Mouse (Mus musculus): Measurements from ENCODE around the gene Ezh1. TPM values are rescaled to one million over a fixed set of nuclear protein-coding genes. Genes with fewer than 3 reads are reported as not detected.

Ezh1 gene
- polyA plus RNA-seq, 1 experiment = 13.9 TPM

- Histone ChIP-seq H3K4me1 (ENCODE audit: control insufficient read depth, insufficient read depth, low read length) (peaks cover 2% of the 10 kb centered on the region; the same call in 1 of the 2 replicates), H3K4me3 (ENCODE audit: insufficient read depth, low read length) (no peak overlapping the region), H3K27ac (ENCODE audit: insufficient read depth, low read length) (no peak overlapping the region)
- TF ChIP-seq CTCF (IDR thresholded peaks at IDR 0.05; ENCODE audit: borderline replicate concordance, insufficient read depth, low read length) = no peak
- no peak for TF ChIP-seq POLR2A (IDR thresholded peaks at IDR 0.05; ENCODE audit: low read depth, low read length)
Observed at GRCm38 (mm10) chr11:101232010-101232839, 6.0 kb upstream of the Ezh1 start.

DNA sequence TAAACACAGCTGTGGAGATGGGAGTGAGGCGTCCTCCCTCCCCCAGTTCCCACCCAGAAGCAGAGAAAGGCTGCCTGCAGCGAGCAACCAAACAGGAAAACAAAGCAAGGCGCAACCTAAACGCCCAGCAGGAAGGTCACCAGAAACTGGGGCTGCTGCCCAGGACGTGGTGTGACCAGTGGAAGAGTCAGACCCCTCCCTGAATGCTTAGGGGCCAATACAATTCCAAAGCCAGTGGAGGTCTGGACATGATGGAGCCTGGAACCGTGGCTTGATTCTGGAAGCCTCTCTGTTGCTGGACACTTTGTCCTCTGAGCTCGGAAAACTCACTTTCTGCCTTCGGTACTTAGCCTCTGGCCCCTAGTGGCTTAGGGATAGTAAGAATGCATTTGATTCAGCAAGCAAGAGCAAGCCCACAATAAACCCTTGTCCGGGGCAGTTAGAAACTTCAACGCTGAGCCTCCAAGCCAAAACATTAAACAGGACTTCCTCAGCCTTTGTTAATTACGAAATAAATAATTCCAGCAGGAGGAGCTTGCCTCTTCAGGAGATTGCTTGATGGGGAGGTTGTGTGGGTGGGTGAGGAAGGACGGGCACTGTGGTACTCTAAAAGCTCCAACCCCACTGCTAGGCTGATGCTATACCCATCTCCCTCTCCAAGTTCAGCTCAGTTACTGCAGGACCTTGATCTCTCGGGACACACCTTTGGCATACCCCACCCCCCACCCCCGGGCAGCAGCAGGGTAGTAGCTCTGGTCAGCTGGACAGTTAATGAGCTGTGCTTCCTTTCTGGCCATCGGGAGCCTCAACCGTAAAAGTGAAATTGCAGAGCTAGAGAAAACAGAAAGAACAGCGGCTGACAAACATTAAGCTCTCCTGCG is 5.0 kb upstream of the Ezh1 start:
- no peak overlapping the region for H3K27ac ChIP-seq (ENCODE audit: insufficient read depth, low read length)
- H3K4me3 ChIP-seq (ENCODE audit: insufficient read depth, low read length) = no peak overlapping the region
- H3K4me1 ChIP-seq (ENCODE audit: control insufficient read depth, insufficient read depth, low read length) = peaks cover 2% of the 10 kb centered on the region; the same call in 1 of the 2 replicates
- no peak for TF ChIP-seq POLR2A (IDR thresholded peaks at IDR 0.05; ENCODE audit: low read depth, low read length)
- TF ChIP-seq CTCF (IDR thresholded peaks at IDR 0.05; ENCODE audit: borderline replicate concordance, insufficient read depth, low read length) = no peak

- Histone ChIP-seq H3K4me3 (ENCODE audit: insufficient read depth, low read length) (no peak overlapping the region), H3K27ac (ENCODE audit: insufficient read depth, low read length) (no peak overlapping the region), H3K4me1 (ENCODE audit: control insufficient read depth, insufficient read depth, low read length) (peaks cover 2% of the 10 kb centered on the region; the same call in 1 of the 2 replicates)
- TF ChIP-seq POLR2A (IDR thresholded peaks at IDR 0.05; ENCODE audit: low read depth, low read length) (no peak), CTCF (IDR thresholded peaks at IDR 0.05; ENCODE audit: borderline replicate concordance, insufficient read depth, low read length) (no peak)
Observed at GRCm38 (mm10) chr11:101230526-101230925, 4.3 kb upstream of the Ezh1 start.

DNA sequence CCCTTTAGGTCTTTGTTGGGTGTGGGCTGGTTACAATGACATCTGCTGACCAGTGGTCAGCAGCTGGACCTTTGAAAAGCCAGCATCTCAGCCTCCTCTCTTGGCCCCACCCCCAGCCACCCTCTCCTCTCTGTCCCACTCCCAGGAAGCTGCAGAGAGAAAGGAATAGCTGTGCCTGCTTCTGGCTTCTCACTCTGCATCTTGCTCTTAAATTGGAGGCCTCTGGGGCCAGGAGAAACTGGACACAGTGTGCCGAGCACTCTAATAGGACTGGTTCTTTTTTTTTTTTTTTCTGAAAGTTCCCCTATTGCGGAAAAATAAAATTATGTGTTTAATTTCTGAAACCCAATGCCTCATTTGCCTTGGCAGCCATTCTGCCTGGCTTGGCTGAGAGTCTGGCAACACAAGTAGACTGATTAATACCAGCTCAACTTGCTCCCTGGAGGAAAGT is 3.8 kb upstream of the Ezh1 start:
- peaks cover 2% of the 10 kb centered on the region; the same call in 1 of the 2 replicates for H3K4me1 ChIP-seq (ENCODE audit: control insufficient read depth, insufficient read depth, low read length)
- TF ChIP-seq CTCF (IDR thresholded peaks at IDR 0.05; ENCODE audit: borderline replicate concordance, insufficient read depth, low read length) (no peak), POLR2A (IDR thresholded peaks at IDR 0.05; ENCODE audit: low read depth, low read length) (no peak)
- H3K27ac ChIP-seq (ENCODE audit: insufficient read depth, low read length) = no peak overlapping the region
- no peak overlapping the region for H3K4me3 ChIP-seq (ENCODE audit: insufficient read depth, low read length)

GRCm38 (mm10) chr11:101229361-101229900 is 3.2 kb upstream of the Ezh1 start:
- H3K4me3 ChIP-seq (ENCODE audit: insufficient read depth, low read length) = no peak overlapping the region
- no peak for TF ChIP-seq POLR2A (IDR thresholded peaks at IDR 0.05; ENCODE audit: low read depth, low read length)
- TF ChIP-seq CTCF (IDR thresholded peaks at IDR 0.05; ENCODE audit: borderline replicate concordance, insufficient read depth, low read length) = no peak

GRCm38 (mm10) chr11:101225331-101226064 is 765 bp downstream of the Ezh1 start:
- TF ChIP-seq CTCF (IDR thresholded peaks at IDR 0.05; ENCODE audit: borderline replicate concordance, insufficient read depth, low read length) = no peak
- no peak for TF ChIP-seq POLR2A (IDR thresholded peaks at IDR 0.05; ENCODE audit: low read depth, low read length)
- H3K27ac ChIP-seq (ENCODE audit: insufficient read depth, low read length) = no peak overlapping the region
- H3K4me3 ChIP-seq (ENCODE audit: insufficient read depth, low read length) = peak overlapping the region; percentile 49
- H3K4me1 ChIP-seq (ENCODE audit: control insufficient read depth, insufficient read depth, low read length) = no peaks in the 10 kb centered on the region; the same call in 1 of the 2 replicates

More at GRCm38 (mm10) chr11:101229361-101229900, 3.2 kb upstream of the Ezh1 start:
- H3K4me1 ChIP-seq (ENCODE audit: control insufficient read depth, insufficient read depth, low read length) = peaks cover 2% of the 10 kb centered on the region; the same call in 1 of the 2 replicates
- H3K27ac ChIP-seq (ENCODE audit: insufficient read depth, low read length) = no peak overlapping the region

DNA sequence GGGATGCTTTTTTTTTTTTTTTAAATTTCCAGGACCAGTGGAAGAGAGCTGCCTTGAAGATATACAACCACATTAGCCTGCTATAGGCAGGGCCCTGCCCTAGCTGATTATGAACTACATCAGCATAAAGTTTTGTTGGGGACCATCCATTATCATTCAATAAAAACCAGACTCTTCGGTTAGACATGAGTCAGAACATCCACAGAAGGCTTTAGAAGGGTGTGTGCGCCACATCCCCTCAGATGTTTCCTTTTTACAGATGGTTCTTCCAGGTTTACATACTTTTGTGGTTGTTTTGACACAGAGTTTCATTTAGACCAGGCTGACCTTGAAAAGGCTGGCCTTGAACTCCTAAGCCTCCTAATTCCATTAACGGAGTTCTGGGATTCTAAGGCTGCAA is 1.9 kb downstream of the Ezh1 start:
- H3K27ac ChIP-seq (ENCODE audit: insufficient read depth, low read length) = no peak overlapping the region
- no peak for TF ChIP-seq POLR2A (IDR thresholded peaks at IDR 0.05; ENCODE audit: low read depth, low read length)
- no peak for TF ChIP-seq CTCF (IDR thresholded peaks at IDR 0.05; ENCODE audit: borderline replicate concordance, insufficient read depth, low read length)
- no peaks in the 10 kb centered on the region; the same call in 1 of the 2 replicates for H3K4me1 ChIP-seq (ENCODE audit: control insufficient read depth, insufficient read depth, low read length)
- no peak overlapping the region for H3K4me3 ChIP-seq (ENCODE audit: insufficient read depth, low read length)

DNA sequence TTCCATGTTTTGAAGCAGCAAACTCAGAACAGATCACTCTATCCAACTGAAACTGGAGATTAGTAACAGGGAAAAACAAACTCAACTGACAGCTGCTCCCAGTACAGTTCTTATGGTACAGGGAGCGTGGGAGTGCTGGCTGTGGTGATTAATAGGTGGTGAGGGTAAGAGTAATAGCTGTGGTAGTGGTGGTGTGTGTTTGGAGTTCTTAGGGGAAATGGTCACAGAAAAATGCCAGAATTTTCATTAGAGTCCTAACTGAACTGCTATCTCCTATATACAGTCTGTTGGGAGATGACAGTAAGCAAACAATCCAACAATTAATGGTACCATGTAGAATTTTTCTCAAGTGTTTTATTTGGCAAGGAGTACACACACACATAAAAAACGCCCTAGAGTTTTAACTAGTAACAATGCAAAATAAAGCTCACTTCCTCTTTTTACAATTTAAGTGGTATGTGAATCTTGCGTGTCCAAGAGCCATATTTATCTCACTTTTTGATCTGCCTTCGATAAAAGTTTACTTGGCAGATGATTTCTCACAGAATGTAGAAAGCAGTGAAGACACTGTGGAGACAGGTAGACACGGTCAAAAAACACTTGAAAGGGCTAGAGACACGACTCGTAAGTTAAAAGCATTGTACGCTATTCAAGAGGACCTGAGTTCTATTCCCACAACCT is 4.8 kb downstream of the Ezh1 start:
- no peak for TF ChIP-seq CTCF (IDR thresholded peaks at IDR 0.05; ENCODE audit: borderline replicate concordance, insufficient read depth, low read length)
- TF ChIP-seq POLR2A (IDR thresholded peaks at IDR 0.05; ENCODE audit: low read depth, low read length) = no peak
- Histone ChIP-seq H3K4me1 (ENCODE audit: control insufficient read depth, insufficient read depth, low read length) (no peaks in the 10 kb centered on the region; the same call in 1 of the 2 replicates), H3K27ac (ENCODE audit: insufficient read depth, low read length) (no peak overlapping the region)

More for the DNA sequence above, 4.8 kb downstream of the Ezh1 start:
- H3K4me3 ChIP-seq (ENCODE audit: insufficient read depth, low read length) = no peak overlapping the region
